Mouse (Mus musculus) lung, postnatal 4 days (tissue): ENCODE measurements around the gene Olfr141.

ENCODE experiments used
- DNase-seq, 2 experiments: peaks; one replicate each; pipeline ENCODE4 v3.0.0; 2021

Olfr141 gene

GRCm38 (mm10) chr2:86809918-86810317 is at the start of gene Olfr141:
Gene Olfr141 (minus strand): TSS chr2:86810018.
- DNase-seq = no peak

GRCm38 (mm10) chr2:86851596-86851995 is 41.8 kb upstream of the Olfr141 start, which contains the start of gene Olfr1095:
Gene Olfr1095 (minus strand): TSS chr2:86851696.
- DNase-seq = no peak

- DNase-seq = no peak
Observed at GRCm38 (mm10) chr2:86824363-86824762, 14.5 kb upstream of the Olfr141 start, which contains the start of gene Olfr1094. Gene Olfr1094 (plus strand): TSS chr2:86824663.

GRCm38 (mm10) chr2:86782179-86782578 is 27.6 kb downstream of the Olfr141 start, which contains the start of gene Olfr1093:
Gene Olfr1093 (plus strand): TSS chr2:86782479.
- no peak for DNase-seq

GRCm38 (mm10) chr2:86761050-86761449 is 48.8 kb downstream of the Olfr141 start:
- no peak for DNase-seq

- DNase-seq = no peak
Observed at GRCm38 (mm10) chr2:86758893-86759292, 50.9 kb downstream of the Olfr141 start, which contains the start of gene Olfr1090. Gene Olfr1090 (minus strand): TSS chr2:86758993.
